Mouse (Mus musculus) CD8-positive naive resting alpha-beta T cell, adult 57 days (primary cell): Measurements from ENCODE around the gene Ahcyl1. TPM values are rescaled to one million over a fixed set of nuclear protein-coding genes. Genes with fewer than 3 reads are reported as not detected.

ENCODE experiments used
- total RNA-seq: library from RNA; stranded (reverse); gene quantifications from one replicate; pipeline ENCODE4 v1.2.4, GENCODE M21; 2023

Ahcyl1 gene
- 73.9 TPM for total RNA-seq

DNA sequence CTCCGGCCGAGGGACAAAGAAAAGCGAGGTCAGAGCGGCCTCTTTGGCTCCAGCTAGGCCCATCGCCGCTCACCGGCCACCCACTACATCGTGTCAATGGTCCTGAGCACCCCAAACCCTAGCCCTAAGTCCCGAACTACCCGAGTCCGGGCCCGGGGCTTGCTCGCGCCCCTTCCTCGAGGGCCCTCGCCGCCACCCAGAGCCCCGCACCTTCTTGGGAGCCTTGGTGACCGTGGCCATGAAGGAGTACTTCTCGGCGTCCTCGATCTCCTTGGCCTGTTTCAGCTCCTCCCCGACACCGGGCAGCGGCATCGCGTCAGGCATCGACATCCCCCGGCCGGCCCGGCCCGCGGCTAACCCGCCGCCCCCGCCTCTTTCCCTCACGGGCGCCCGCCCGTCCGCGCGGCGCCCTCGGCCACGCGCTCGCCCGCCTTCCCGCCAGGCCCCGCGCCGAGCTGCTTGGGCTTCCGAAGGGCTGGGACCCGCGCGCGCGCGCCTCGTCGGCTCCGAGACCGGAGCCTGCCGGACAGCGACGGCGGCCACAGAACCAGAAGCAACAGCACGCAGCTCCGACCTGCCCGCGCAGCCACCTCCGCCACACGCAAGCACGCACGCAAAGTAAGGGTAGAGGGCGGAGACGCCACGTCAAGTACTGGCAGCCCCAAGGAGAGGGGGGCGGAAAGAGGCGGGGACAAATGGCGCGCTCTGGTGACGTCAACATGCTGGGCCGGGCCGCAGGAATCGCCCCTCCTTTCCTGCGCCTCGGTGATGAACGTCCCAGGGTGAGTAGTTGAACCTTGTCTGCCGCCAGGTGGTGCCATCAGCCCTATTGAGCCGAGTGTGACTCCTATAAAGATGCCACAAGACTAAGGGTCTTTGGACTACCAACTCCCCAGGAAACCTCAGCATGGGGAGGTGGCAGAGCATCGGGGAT lies at the start of gene Ahcyl1:
Gene Ahcyl1 (minus strand): TSS at position 613 of the 934 bp plus-strand sequence.

DNA sequence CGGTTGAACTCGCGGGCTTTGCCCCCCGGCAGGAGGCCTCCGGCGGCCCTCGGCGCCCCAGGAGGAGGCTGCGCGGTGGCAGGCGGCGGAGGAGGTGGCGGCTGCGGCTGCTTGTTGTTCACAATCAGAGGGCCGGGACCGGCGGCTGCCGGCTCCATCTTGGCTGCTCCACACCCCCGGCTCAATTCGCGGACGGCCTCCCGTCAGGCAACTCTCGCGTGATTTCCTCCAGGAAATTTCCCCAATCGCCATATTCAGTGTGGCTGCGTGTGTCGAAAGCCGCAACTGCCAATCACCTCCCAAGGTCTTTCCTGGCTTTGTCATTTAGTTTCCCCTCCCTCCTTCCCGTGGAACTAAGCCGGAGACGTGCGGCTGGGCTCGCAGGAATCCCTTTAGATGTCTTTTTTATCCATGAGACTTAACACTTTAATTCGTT lies 64.8 kb downstream of the Ahcyl1 start, which contains the start of gene Strip1:
Gene Strip1 (minus strand): TSS at position 172 of the 436 bp plus-strand sequence.

DNA sequence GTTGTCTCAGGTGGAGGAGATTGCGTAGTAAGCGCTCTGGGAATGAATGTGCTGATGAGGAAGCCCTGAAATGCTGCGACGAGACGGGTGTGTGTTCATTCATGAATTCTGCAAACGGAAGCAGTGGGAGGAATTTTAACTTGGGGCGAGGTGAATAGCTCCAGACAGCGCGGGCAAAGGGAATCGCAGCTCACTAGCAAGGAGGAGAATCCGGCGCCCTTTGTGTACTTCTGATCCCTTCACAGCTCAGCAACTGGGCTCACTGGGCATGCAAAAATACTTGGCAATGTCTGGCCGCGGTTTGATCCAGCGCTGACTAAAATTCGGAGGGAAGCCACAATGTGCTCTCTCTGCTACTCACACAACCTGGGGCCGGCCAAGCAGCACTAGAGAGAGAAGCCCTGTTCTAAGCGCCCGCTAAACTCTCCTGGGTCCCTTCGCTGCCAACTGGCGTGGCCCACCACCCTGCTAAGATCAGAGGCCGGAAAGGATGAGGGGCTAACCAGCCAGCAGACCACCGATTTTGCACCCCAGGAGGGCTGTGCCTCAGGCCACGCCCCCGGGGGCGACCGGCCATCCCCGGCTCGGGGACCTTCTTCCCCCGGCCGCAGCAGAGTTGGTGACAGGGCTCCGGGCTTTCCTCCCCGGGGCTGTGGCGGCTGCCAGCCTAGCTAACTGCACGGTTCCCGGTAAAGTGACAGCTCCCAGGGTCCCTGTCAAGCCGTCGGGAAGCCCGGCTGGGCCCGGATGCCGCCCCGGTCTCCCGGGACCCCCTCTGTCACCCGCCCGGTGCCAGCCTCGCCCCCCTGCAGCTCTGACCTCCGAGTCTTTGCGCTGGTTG lies 65.5 kb downstream of the Ahcyl1 start, which contains the start of gene Gm10961:
Gene Gm10961 (plus strand): TSS at position 641 of the 841 bp plus-strand sequence.

Other genes starting within 250 kb of the Ahcyl1 start
- gene Kcnc4, start 237.0 kb downstream of the Ahcyl1 start, total RNA-seq = not detected
- not detected for gene Slc6a17, start 178.5 kb downstream of the Ahcyl1 start, total RNA-seq
- gene Ubl4b, start 141.5 kb downstream of the Ahcyl1 start, total RNA-seq = not detected
- gene Alx3, start 101.5 kb downstream of the Ahcyl1 start, total RNA-seq = not detected
- not detected for gene Gm10961, start 65.2 kb downstream of the Ahcyl1 start, total RNA-seq
- 48.0 TPM for gene Strip1, start 64.9 kb downstream of the Ahcyl1 start, total RNA-seq
- gene Csf1, start 63.9 kb upstream of the Ahcyl1 start, total RNA-seq = 3.1 TPM
- not detected for gene Eps8l3, start 180.7 kb upstream of the Ahcyl1 start, total RNA-seq
- not detected for gene Gstm5, start 199.3 kb upstream of the Ahcyl1 start, total RNA-seq
- 2.4 TPM for gene Gstm7, start 235.3 kb upstream of the Ahcyl1 start, total RNA-seq
- gene Gstm6, start 247.2 kb upstream of the Ahcyl1 start, total RNA-seq = not detected